Mouse (Mus musculus) spleen, adult 2 months (tissue): ENCODE measurements around the gene Mfsd2b.

Experiments used
- CTCF ChIP-seq: fragments of 200-500 bp; IDR thresholded peaks from 2 replicates; pipeline ENCODE4 v1.5.1; 2011; ENCODE audit warnings: mild to moderate bottlenecking, inconsistent platforms; ENCODE audit not compliant: insufficient read depth, insufficient read length, insufficient replicate concordance; ENCODE audit errors: extremely low read depth
- POLR2A ChIP-seq: fragments of 200-500 bp; IDR thresholded peaks from 2 replicates; pipeline ENCODE4 v1.6.1; 2011; ENCODE audit warnings: low read depth, low read length, inconsistent platforms

GRCm38 (mm10) chr12:4906476-4906875 is 32.3 kb upstream of the Mfsd2b start:
- TF ChIP-seq POLR2A (no peak), CTCF (no peak)
